Mouse (Mus musculus) lung, postnatal 0 days (tissue): ENCODE measurements around the gene Dhrs11. TPM values are rescaled to one million over a fixed set of nuclear protein-coding genes. Genes with fewer than 3 reads are reported as not detected.

Experiments
- ATAC-seq: fragments of 200-750 bp; cut with Nextera tagmentation; 2 replicates; pipeline ENCODE4 v1.8.0; 2017; ENCODE audit warnings: moderate library complexity
- DNase-seq: peaks from one replicate; pipeline ENCODE4 v3.0.0-alpha.2; 2016; ENCODE audit warnings: low spot score
- H3K27ac ChIP-seq: fragments of 300-500 bp; sonication (generic); 2 replicates; pipeline ENCODE4 v1.5.1; 2014; ENCODE audit warnings: antibody characterized with exemption, mild to moderate bottlenecking, low read length, mixed read lengths
- H3K27me3 ChIP-seq: fragments of 300-500 bp; sonication (generic); replicated peaks from 2 replicates; pipeline ENCODE4 v1.6.1; 2014; ENCODE audit warnings: low read length, mixed read lengths; ENCODE audit not compliant: insufficient read depth
- H3K36me3 ChIP-seq: fragments of 300-500 bp; sonication (generic); 2 replicates; pipeline ENCODE4 v1.6.1; 2014; ENCODE audit warnings: low read length, mixed read lengths; ENCODE audit not compliant: insufficient read depth
- H3K4me1 ChIP-seq: fragments of 300-500 bp; sonication (generic); 2 replicates; pipeline ENCODE4 v1.6.1; 2014; ENCODE audit warnings: antibody characterized with exemption, low read depth, low read length, mixed read lengths; ENCODE audit not compliant: insufficient read depth
- H3K4me2 ChIP-seq: fragments of 300-500 bp; sonication (generic); replicated peaks from 2 replicates; pipeline ENCODE4 v1.6.1; 2014; ENCODE audit warnings: low read depth, mild to moderate bottlenecking, low read length, moderate library complexity, mixed read lengths
- H3K4me3 ChIP-seq: fragments of 300-500 bp; sonication (generic); 2 replicates; pipeline ENCODE4 v1.5.1; 2014; ENCODE audit warnings: low read depth, low read length
- H3K9ac ChIP-seq: fragments of 300-500 bp; sonication (generic); replicated peaks from 2 replicates; pipeline ENCODE4 v1.6.1; 2014; ENCODE audit warnings: low read depth, mild to moderate bottlenecking
- H3K9me3 ChIP-seq: fragments of 300-500 bp; sonication (generic); 2 replicates; pipeline ENCODE4 v1.6.1; 2016; ENCODE audit warnings: low read length, mixed read lengths
- CTCF ChIP-seq: IDR thresholded peaks from 2 replicates; pipeline ENCODE4 v1.5.1; 2016; ENCODE audit warnings: antibody characterized with exemption, mild to moderate bottlenecking
- EP300 ChIP-seq: IDR thresholded peaks from 2 replicates; pipeline ENCODE4 v1.6.1; 2016; ENCODE audit warnings: antibody characterized with exemption, mild to moderate bottlenecking, control low read depth
- WGBS: fragments of 180-500 bp; shearing (Covaris S2); extraction: QIAGEN DNeasy Blood & Tissue Kit; methylation state at CpG from one replicate; pipeline ENCODE4 v1.1.7; 2014; 5-methylcytosine and 5-hydroxymethylcytosine counted together
- polyA plus RNA-seq: library from polyadenylated mRNA; unstranded; fragments of >200 nt; fragmentation: Nextera tagmentation; extraction: Ambion mirVana; gene quantifications from 2 replicates; pipeline ENCODE4 v1.2.1, GENCODE M21; 2015

The Dhrs11 gene
- polyA plus RNA-seq, 1 experiment from 2014 or later = 9.1 TPM

GRCm38 (mm10) chr11:84826185-84826584 lies 2.6 kb downstream of the Dhrs11 start:
- TF ChIP-seq EP300 (no peak), CTCF (no peak)
- no peaks in the 10 kb centered on the region for H3K36me3 ChIP-seq
- H3K9me3 ChIP-seq = no peaks in the 10 kb centered on the region
- H3K27ac ChIP-seq = no peak overlapping the region
- ATAC-seq (no peak), DNase-seq (peak; percentile 38)
- no peaks in the 10 kb centered on the region for H3K27me3 ChIP-seq
- H3K4me1 ChIP-seq = peaks cover 5% of the 10 kb centered on the region; the same call in 1 of the 2 replicates
- no peak overlapping the region for H3K9ac ChIP-seq
- no peak overlapping the region for H3K4me3 ChIP-seq
- no peak overlapping the region for H3K4me2 ChIP-seq
- 26% methylated on average over 3 of the region's 3 CpGs for WGBS

DNA sequence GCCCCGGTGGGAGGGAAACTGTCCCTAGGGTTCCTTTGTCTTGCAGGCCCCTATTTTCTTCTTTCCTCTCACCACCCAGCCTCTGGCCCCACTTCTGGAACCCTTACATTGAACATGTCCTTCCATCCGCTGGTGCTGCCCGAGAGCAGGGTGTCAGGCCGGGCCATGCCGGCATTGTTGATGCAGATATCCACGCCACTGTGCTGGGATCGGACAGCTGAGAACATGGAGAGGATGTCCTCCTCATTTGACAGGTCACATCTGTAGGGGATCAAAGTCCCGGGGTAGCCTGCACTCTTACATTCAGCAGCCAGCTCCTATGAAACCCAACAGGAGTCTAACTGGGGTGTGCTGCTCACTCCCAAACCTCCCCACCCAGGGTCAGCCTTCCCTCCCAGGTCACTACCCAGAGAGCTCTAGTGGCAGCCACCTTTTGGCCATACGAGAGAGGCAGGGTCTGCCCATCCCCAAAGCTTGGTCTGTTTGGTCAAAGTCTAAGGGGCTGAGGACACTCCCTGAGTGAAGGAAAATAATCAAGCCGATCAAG lies 3.5 kb downstream of the Dhrs11 start:
- no peak overlapping the region for H3K9ac ChIP-seq
- 83% methylated on average over 10 of the region's 10 CpGs for WGBS

DNA sequence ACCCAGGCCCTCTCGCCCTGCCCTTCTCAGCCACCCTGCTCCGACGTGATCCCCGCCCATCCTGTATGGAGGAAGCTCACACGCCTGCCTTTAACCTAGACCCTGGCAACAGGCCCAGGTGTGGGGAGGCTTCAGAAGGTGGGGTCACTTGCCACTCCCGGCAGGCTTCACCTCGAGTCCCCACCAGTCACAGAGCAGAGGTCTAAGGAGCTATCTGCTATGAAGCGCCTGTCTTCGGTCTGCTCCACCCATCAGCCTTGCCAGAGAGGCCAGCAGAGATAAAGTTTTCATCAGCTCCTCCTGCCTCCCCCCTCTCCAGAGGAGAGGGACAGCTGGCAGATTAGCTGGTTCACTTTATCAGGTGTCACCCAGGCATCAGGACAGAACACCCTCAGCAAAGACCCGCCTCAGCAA lies 5.3 kb downstream of the Dhrs11 start:
- Histone ChIP-seq H3K27me3 (no peaks in the 10 kb centered on the region), H3K4me2 (no peak overlapping the region), H3K27ac (no peak overlapping the region), H3K4me1 (peaks cover 4% of the 10 kb centered on the region; the same call in 1 of the 2 replicates), H3K4me3 (no peak overlapping the region), H3K9me3 (no peaks in the 10 kb centered on the region), H3K9ac (no peak overlapping the region), H3K36me3 (no peaks in the 10 kb centered on the region)
- ATAC-seq = no peak
- WGBS = 32% methylated on average over 10 of the region's 10 CpGs
- no peak for TF ChIP-seq EP300
- peak; percentile 39 for DNase-seq

More for the DNA sequence above, 3.5 kb downstream of the Dhrs11 start:
- ATAC-seq (no peak), DNase-seq (no peak)
- Histone ChIP-seq H3K4me2 (no peak overlapping the region), H3K4me1 (peaks cover 5% of the 10 kb centered on the region; the same call in 1 of the 2 replicates), H3K4me3 (no peak overlapping the region), H3K27me3 (no peaks in the 10 kb centered on the region), H3K27ac (no peak overlapping the region), H3K9me3 (no peaks in the 10 kb centered on the region), H3K36me3 (no peaks in the 10 kb centered on the region)
- TF ChIP-seq CTCF (no peak), EP300 (no peak)

DNA sequence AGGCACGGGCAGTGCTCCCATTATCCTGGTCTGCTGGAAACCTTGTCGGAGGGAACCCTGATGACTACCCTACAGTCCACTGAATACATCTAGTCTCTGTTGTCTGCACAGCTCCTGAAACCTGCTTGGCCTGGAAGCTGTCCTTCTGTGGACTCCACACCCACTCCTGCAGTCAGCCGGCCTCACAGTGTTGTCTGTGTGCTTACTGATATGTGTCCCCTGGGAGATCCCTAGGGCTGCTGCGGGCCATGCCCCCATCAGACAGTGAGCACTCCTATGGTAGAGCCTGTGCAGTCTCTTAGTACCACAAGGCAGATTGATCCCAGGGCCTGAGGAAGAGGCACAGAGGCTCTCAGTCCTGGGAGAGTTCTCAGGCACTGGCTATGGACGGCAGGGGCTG lies 6.3 kb downstream of the Dhrs11 start:
- Histone ChIP-seq H3K4me2 (no peak overlapping the region), H3K27me3 (no peaks in the 10 kb centered on the region), H3K4me3 (no peak overlapping the region), H3K9ac (no peak overlapping the region), H3K27ac (no peak overlapping the region), H3K9me3 (no peaks in the 10 kb centered on the region), H3K4me1 (no peaks in the 10 kb centered on the region), H3K36me3 (no peaks in the 10 kb centered on the region)
- no peak for DNase-seq
- WGBS = 82% methylated on average over 5 of the region's 5 CpGs
- no peak for ATAC-seq
- TF ChIP-seq CTCF (no peak), EP300 (no peak)

DNA sequence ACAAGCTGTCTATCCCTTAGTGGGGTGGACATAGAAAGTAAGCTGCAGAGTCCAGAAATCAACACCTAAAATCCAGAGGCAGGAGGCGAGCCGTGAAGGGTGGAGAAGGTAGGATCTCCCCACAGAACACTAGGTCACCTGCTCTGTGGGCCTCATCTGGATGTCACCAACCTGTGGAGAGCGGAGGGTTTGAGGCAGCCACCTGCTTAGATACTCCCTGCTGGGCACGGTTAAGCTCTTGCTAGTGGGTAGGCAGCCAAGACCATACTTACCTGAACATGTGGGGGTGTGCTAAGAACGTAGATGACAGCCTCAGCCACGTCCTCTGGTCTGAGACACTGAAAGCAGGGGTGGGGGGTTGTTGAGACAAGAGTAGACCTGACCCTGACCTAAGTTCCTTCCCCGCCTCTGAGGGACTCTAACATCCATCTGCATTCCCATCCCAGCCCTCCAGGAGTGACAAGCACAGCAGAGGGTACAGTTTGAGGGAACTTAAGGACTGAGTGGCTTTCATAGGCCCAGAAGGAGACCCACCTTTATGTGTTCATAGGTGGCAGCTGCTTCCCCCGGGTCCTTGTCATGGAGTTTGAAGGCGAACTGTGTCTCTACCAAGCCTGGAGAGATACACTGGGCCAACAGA lies 7.5 kb downstream of the Dhrs11 start:
- H3K4me1 ChIP-seq = no peaks in the 10 kb centered on the region
- no peaks in the 10 kb centered on the region for H3K36me3 ChIP-seq
- no peak overlapping the region for H3K9ac ChIP-seq
- H3K4me2 ChIP-seq = no peak overlapping the region
- no peaks in the 10 kb centered on the region for H3K27me3 ChIP-seq
- no peaks in the 10 kb centered on the region for H3K9me3 ChIP-seq
- no peak for DNase-seq
- no peak for ATAC-seq
- TF ChIP-seq CTCF = no peak
- no peak for TF ChIP-seq EP300
- no peak overlapping the region for H3K4me3 ChIP-seq
- no peak overlapping the region for H3K27ac ChIP-seq
- WGBS = 87% methylated on average over 9 of the region's 9 CpGs

DNA sequence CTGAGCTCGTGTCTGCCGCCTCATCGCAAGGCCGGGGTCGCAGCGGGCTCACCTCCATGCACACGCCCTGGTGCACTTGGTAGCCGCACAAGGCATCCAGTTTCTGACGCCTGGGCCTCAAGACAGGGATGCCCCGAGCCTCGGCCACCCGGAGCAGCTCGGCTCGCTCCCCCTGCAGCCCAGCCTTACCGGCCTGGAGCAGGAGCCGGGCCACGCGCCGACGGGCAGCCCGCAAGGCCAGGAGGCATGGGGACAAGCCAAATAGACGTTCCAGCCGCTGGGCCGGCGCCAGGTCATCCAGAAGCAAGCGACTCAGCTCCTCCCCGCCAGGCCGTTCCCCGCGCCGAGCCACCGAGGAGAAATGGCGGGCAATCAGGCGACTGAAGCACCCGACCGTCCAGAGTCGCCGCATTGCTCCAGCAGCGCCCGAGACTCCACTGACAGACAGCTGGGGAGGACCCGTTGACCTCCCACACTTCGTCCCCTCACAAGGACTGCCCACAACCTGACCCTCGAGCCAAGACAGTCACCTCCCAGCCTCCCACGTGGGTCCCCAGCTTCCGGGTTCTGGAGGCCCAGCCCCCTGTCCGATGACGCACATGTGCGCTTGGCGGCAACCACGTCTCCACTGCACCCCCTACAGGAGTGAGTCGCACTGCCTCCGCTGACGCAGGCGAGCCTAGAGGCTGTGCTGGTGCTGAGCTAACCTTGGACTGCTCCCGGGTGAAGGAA lies 9.7 kb downstream of the Dhrs11 start, which contains the start of gene Mrm1:
TSS of gene Mrm1 (minus strand) at position 555 of the 732 bp plus-strand sequence.
- Histone ChIP-seq H3K9me3 (no peaks in the 10 kb centered on the region), H3K4me1 (no peaks in the 10 kb centered on the region), H3K27me3 (no peaks in the 10 kb centered on the region), H3K36me3 (no peaks in the 10 kb centered on the region), H3K27ac (peak within 1 kb of the TSS; percentile 75), H3K9ac (peak within 1 kb of the TSS; percentile 55), H3K4me2 (peak within 1 kb of the TSS; percentile 100), H3K4me3 (peak within 1 kb of the TSS; percentile 67)
- WGBS = under 1% methylated on average over 55 of the region's 55 CpGs
- ATAC-seq = peak; percentile 92
- peak; percentile 97 for DNase-seq
- TF ChIP-seq CTCF (peak; percentile 93), EP300 (no peak)
